Mouse (Mus musculus): Measurements from ENCODE around the gene Ube2e1.

- TF ChIP-seq EP300 (optimal IDR thresholded peaks at IDR 0.05) (no peak), CTCF (IDR thresholded peaks at IDR 0.05; ENCODE audit: low read depth) (no peak)
Observed at GRCm38 (mm10) chr14:18356442-18356841, 24.8 kb upstream of the Ube2e1 start.

Data from stomach, postnatal 0 days (tissue).